Comparison of ENCODE assay signal across 12 mouse cellular contexts in genomic region chr9:108989802-108990461, GRCm38 (mm10). TPM values are rescaled to one million over a fixed set of nuclear protein-coding genes. Genes with fewer than 3 reads are reported as not detected.
A peak's percentile ranks its signal among the peaks of the same experiment; 100 is the strongest.
DNase-seq lines count a peak whose midpoint lies in the region; TF ChIP-seq lines count a peak whose summit lies in the region.
"Had no signal": no experiment of that assay in that cellular context is flagged by ENCODE, and none has a peak within 500 bp of the region (broad histone marks: within the 10 kb centered on the region; RNA-seq: fewer than 3 reads in every experiment).

No protein-coding gene starts in this region.

- H3K27me3 ChIP-seq in small intestine, adult 2 months (ENCODE audit: control insufficient read depth, insufficient read depth, low read length): no peaks in the 10 kb centered on the region

- TF ChIP-seq CTCF in small intestine, adult 2 months (IDR thresholded peaks at IDR 0.05; ENCODE audit: extremely low read depth, insufficient read length, insufficient replicate concordance, low read depth, low read length): no peak

- peak overlapping the region; percentile 20 for H3K4me3 ChIP-seq in small intestine, adult 2 months (ENCODE audit: low read depth, low read length)

- H3K27ac ChIP-seq in small intestine, adult 2 months (ENCODE audit: insufficient read depth, low read depth, low read length): peak overlapping the region; percentile 64

- WGBS in small intestine, adult 2 months: 50% methylated on average over 4 of the region's 4 CpGs

- TF ChIP-seq POLR2A in small intestine, adult 2 months (IDR thresholded peaks at IDR 0.05; ENCODE audit: low read depth, low read length): no peak

- no peaks in the 10 kb centered on the region for H3K36me3 ChIP-seq in small intestine, adult 2 months (ENCODE audit: control insufficient read depth, insufficient read depth, low read length)

- DNase-seq in cerebellum, adult 9-10 months: peak; percentile 35
- no peak for DNase-seq in cerebellum, postnatal 36 days
- DNase-seq in lung, postnatal 36 days: peak; percentile 26
- DNase-seq in lung, postnatal 10 days: no peak
- peak; percentile 62 to 63 for DNase-seq in heart, postnatal 10 days
- no peak for DNase-seq in spleen, postnatal 14 days (ENCODE audit: low spot score in 2 of 2)
- DNase-seq in embryo, embryonic 10 days (ENCODE audit: low spot score): no peak

- H3K4me1 ChIP-seq in small intestine, adult 2 months (ENCODE audit: control insufficient read depth, insufficient read depth, insufficient read length, low read length): peaks cover 45% of the 10 kb centered on the region

- intact Hi-C loops in heart, postnatal 10 days (cut with DNase I): loop anchor here (2.0 kb wide), 1 partner anchor 53 kb away; the partner anchor contains the start of gene Uqcrc1

RNA-seq across cellular contexts. Expression of gene Pfkfb4, which starts 1.6 kb away (rescaled TPM):
- total RNA-seq in heart, postnatal 10 days (2021): 1 to 10 TPM; 2.4 TPM
- polyA plus RNA-seq in small intestine, adult 2 months (2012; rRNA removed): 53.2 and 121 TPM in 2 replicates

RNA-seq across cellular contexts. Expression of gene Ucn2, which starts 4.1 kb away (rescaled TPM):
- total RNA-seq in heart, postnatal 10 days (2021): not detected
- polyA plus RNA-seq in small intestine, adult 2 months (2012; rRNA removed): 0.23 and 0.56 TPM in 2 replicates
- total RNA-seq: common myeloid progenitor, adult 5-6 weeks; hematopoietic stem cell, adult 5-6 weeks; monocyte, adult 5-6 weeks had no signal
- polyA plus RNA-seq: activated CD4-positive, CD25-positive, alpha-beta regulatory T cell, adult 4 months had no signal

RNA-seq across cellular contexts. Expression of gene Col7a1, which starts 36.5 kb away (rescaled TPM):
- 1 to 10 TPM; 1.3 TPM for total RNA-seq in heart, postnatal 10 days (2021)
- polyA plus RNA-seq in small intestine, adult 2 months (2012; rRNA removed): 3.4 and 9.7 TPM in 2 replicates
- total RNA-seq: hematopoietic stem cell, adult 5-6 weeks had no signal
- polyA plus RNA-seq: activated CD4-positive, CD25-positive, alpha-beta regulatory T cell, adult 4 months had no signal

RNA-seq across cellular contexts. Expression of gene Shisa5, which starts 48.4 kb away (rescaled TPM):
- total RNA-seq in heart, postnatal 10 days (2021): 10 to 100 TPM; 51.6 to 53.2 TPM
- polyA plus RNA-seq in small intestine, adult 2 months (2012; rRNA removed): 406 and 675 TPM in 2 replicates

RNA-seq across cellular contexts. Expression of gene Uqcrc1, which starts 53.5 kb away (rescaled TPM):
- total RNA-seq in heart, postnatal 10 days (2021): 1,000 to 10,000 TPM; 1,923 to 1,927 TPM
- polyA plus RNA-seq in small intestine, adult 2 months (2012; rRNA removed): 991 and 1,216 TPM in 2 replicates

Comparison
In these comparisons a context has a peak if more than half of its experiments do, and no peak if none do; other contexts are left out.
1. DNase-seq: peak in cerebellum, adult 9-10 months (single experiment), lung, postnatal 36 days (single experiment) and heart, postnatal 10 days (2 of 2); none in cerebellum, postnatal 36 days (0 of 2), lung, postnatal 10 days (single experiment), spleen, postnatal 14 days (0 of 2) and embryo, embryonic 10 days (single experiment).